Mouse (Mus musculus) embryonic facial prominence, embryonic 14.5 days (tissue): ENCODE data around the gene Pik3r2. TPM values are rescaled to one million over a fixed set of nuclear protein-coding genes. Genes with fewer than 3 reads are reported as not detected.

Source experiments
- ATAC-seq: fragments of 200-750 bp; cut with Nextera tagmentation; 2 replicates; pipeline ENCODE4 v1.8.0; 2017; ENCODE audit warnings: low read depth, moderate number of reproducible peaks, moderate TSS enrichment
- DNase-seq: peaks from one replicate; pipeline ENCODE4 v3.0.0-alpha.2; 2015; ENCODE audit warnings: low spot score
- H3K27ac ChIP-seq: fragments of 300-500 bp; sonication (generic); replicated peaks from 2 replicates; pipeline ENCODE4 v1.5.1; 2014; ENCODE audit warnings: low read depth, mild to moderate bottlenecking, low read length, moderate library complexity
- H3K27me3 ChIP-seq: fragments of 300-500 bp; sonication (generic); replicated peaks from 2 replicates; pipeline ENCODE4 v1.6.1; 2014; ENCODE audit warnings: low read length; ENCODE audit not compliant: control insufficient read depth, insufficient read depth
- H3K36me3 ChIP-seq: fragments of 300-500 bp; sonication (generic); 2 replicates; pipeline ENCODE4 v1.6.1; 2014; ENCODE audit warnings: low read length, mixed read lengths; ENCODE audit not compliant: control insufficient read depth, insufficient read depth
- H3K4me1 ChIP-seq: fragments of 300-500 bp; sonication (generic); 2 replicates; pipeline ENCODE4 v1.6.1; 2014; ENCODE audit warnings: antibody characterized with exemption, low read length; ENCODE audit not compliant: control insufficient read depth, insufficient read depth
- H3K4me2 ChIP-seq: fragments of 300-500 bp; sonication (generic); 2 replicates; pipeline ENCODE4 v1.6.1; 2014; ENCODE audit warnings: low read depth, mild to moderate bottlenecking, low read length, moderate library complexity, mixed read lengths
- H3K4me3 ChIP-seq: fragments of 300-500 bp; sonication (generic); 2 replicates; pipeline ENCODE4 v1.5.1; 2014; ENCODE audit warnings: low read depth, mild to moderate bottlenecking, low read length
- H3K9ac ChIP-seq: fragments of 300-500 bp; sonication (generic); 2 replicates; pipeline ENCODE4 v1.6.1; 2014; ENCODE audit warnings: low read depth, mild to moderate bottlenecking, low read length, moderate library complexity, mixed read lengths
- H3K9me3 ChIP-seq: fragments of 300-500 bp; sonication (generic); 2 replicates; pipeline ENCODE4 v1.6.1; 2016; ENCODE audit warnings: low read length; ENCODE audit not compliant: control insufficient read depth
- WGBS: fragments of 180-500 bp; shearing (Covaris S2); extraction: QIAGEN DNeasy Blood & Tissue Kit; methylation state at CpG from one replicate; pipeline ENCODE4 v1.1.7; 2014; 5-methylcytosine and 5-hydroxymethylcytosine counted together
- polyA plus RNA-seq: library from polyadenylated mRNA; unstranded; fragments of >200 nt; fragmentation: Nextera tagmentation; extraction: Ambion mirVana; gene quantifications from 2 replicates; pipeline ENCODE4 v1.2.1, GENCODE M21; 2014

The Pik3r2 gene
- polyA plus RNA-seq, 1 experiment from 2014 or later: 61.5 TPM

DNA sequence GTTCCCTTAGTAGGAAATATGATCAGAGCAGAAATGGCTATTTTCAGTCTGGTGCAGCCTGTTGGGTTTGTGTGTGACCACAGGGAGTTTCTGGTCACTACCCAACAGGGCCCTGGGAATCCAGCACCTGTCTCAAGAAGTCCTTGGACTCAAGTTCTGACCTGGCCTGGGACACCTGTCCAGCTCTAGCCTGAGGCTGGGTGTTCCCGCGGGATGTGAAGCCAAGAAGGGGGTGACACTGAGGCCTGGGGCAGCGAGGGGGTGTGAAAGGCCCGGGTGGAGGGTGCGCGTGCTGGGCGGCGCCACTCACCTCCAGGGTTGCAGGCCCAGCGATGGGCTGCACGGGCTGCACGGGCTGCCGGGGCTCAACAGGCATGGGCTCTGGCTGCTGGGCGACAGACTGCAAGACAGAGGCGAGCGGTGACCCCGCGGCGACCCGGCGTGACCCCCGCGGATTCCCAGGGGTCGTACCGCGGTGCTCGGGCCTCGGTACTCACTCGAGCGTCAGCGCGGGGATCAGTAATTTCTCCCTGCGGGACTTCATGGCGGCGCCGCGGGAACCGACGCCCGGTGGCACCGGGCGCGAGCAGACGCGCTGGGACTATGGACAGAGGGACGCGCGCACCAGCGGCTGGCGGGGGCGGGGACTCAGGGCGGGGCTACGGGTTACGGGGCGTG is 20.0 kb upstream of the Pik3r2 start:
- H3K36me3 ChIP-seq: no peaks in the 10 kb centered on the region
- H3K27ac ChIP-seq: no peak overlapping the region
- H3K9me3 ChIP-seq: no peaks in the 10 kb centered on the region
- under 1% methylated on average over 33 of the region's 54 CpGs for WGBS
- DNase-seq (no peak), ATAC-seq (no peak)
- peaks cover 17% of the 10 kb centered on the region for H3K4me1 ChIP-seq
- peak overlapping the region; percentile 59 for H3K4me3 ChIP-seq
- H3K9ac ChIP-seq: peak overlapping the region; percentile 65
- H3K4me2 ChIP-seq: peak overlapping the region; percentile 80
- peaks cover 30% of the 10 kb centered on the region for H3K27me3 ChIP-seq

- no peaks in the 10 kb centered on the region for H3K36me3 ChIP-seq
These were observed 18.9 kb upstream of the Pik3r2 start for GRCm38 (mm10) chr8:70795370-70795769.

GRCm38 (mm10) chr8:70794215-70794614 is 17.7 kb upstream of the Pik3r2 start:
- Histone ChIP-seq H3K27ac (no peak overlapping the region), H3K27me3 (peaks cover 17% of the 10 kb centered on the region), H3K4me1 (peaks cover 30% of the 10 kb centered on the region), H3K36me3 (no peaks in the 10 kb centered on the region), H3K9me3 (no peaks in the 10 kb centered on the region), H3K9ac (no peak overlapping the region), H3K4me2 (no peak overlapping the region), H3K4me3 (no peak overlapping the region)
- DNase-seq (no peak), ATAC-seq (no peak)
- WGBS: 78% methylated on average over 2 of the region's 2 CpGs

More at GRCm38 (mm10) chr8:70795370-70795769, 18.9 kb upstream of the Pik3r2 start:
- Histone ChIP-seq H3K4me1 (peaks cover 29% of the 10 kb centered on the region), H3K27ac (no peak overlapping the region), H3K4me2 (no peak overlapping the region), H3K9me3 (no peaks in the 10 kb centered on the region), H3K9ac (no peak overlapping the region), H3K27me3 (peaks cover 28% of the 10 kb centered on the region), H3K4me3 (no peak overlapping the region)
- 95% methylated on average over 2 of the region's 2 CpGs for WGBS
- no peak for ATAC-seq
- DNase-seq: no peak

GRCm38 (mm10) chr8:70792700-70793099 is 16.2 kb upstream of the Pik3r2 start:
- Histone ChIP-seq H3K27ac (peak overlapping the region; percentile 86), H3K36me3 (peaks cover 14% of the 10 kb centered on the region; the same call in 1 of the 2 replicates), H3K4me3 (peak overlapping the region; percentile 80), H3K9ac (peak overlapping the region; percentile 90), H3K4me2 (peak overlapping the region; percentile 79), H3K9me3 (no peaks in the 10 kb centered on the region), H3K4me1 (peaks cover 23% of the 10 kb centered on the region), H3K27me3 (peaks cover 1% of the 10 kb centered on the region; the same call in 1 of the 2 replicates)
- peak; percentile 93 for DNase-seq
- ATAC-seq: peak; percentile 59
- WGBS: 0% methylated on average over 17 of the region's 20 CpGs

- H3K4me1 ChIP-seq: peaks cover 23% of the 10 kb centered on the region
- peak overlapping the region; percentile 86 for H3K27ac ChIP-seq
- H3K36me3 ChIP-seq: peaks cover 20% of the 10 kb centered on the region
- DNase-seq (peak; percentile 98), ATAC-seq (peak; percentile 87)
- H3K4me3 ChIP-seq: peak overlapping the region; percentile 80
- H3K4me2 ChIP-seq: peak overlapping the region; percentile 79
- peak overlapping the region; percentile 90 for H3K9ac ChIP-seq
- 5% methylated on average over 47 of the region's 58 CpGs for WGBS
- no peaks in the 10 kb centered on the region for H3K27me3 ChIP-seq
- no peaks in the 10 kb centered on the region for H3K9me3 ChIP-seq
These were observed 15.6 kb upstream of the Pik3r2 start for GRCm38 (mm10) chr8:70791975-70792691.

DNA sequence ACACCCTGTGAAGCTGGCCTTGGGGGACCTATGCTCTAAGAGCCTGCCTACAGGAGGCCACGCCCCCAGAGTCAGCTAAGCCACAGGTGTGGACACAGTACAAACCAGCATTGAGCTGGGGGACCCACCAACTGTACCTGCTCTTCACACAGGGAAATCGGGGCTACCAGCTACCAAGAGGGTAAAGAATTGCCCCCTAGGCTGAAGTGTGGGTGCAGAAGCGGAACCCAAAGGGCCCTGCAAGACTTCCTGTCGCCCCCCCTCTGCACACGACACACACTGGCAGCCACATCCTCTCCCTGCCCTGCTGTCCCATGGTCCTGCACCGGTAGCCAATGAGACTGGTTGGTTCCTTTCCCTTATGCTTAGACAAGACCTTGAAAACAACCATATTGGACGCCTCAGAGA is 14.8 kb upstream of the Pik3r2 start:
- H3K9me3 ChIP-seq: no peaks in the 10 kb centered on the region
- H3K4me2 ChIP-seq: peak overlapping the region; percentile 79
- no peaks in the 10 kb centered on the region for H3K27me3 ChIP-seq
- H3K36me3 ChIP-seq: peaks cover 28% of the 10 kb centered on the region
- peak overlapping the region; percentile 80 for H3K4me3 ChIP-seq
- H3K4me1 ChIP-seq: peaks cover 23% of the 10 kb centered on the region
- no peak for ATAC-seq
- WGBS: 69% methylated on average over 7 of the region's 7 CpGs
- H3K27ac ChIP-seq: no peak overlapping the region
- DNase-seq: no peak
- H3K9ac ChIP-seq: peak overlapping the region; percentile 90

- H3K9ac ChIP-seq: peak overlapping the region; percentile 90
- WGBS: 68% methylated on average over 8 of the region's 8 CpGs
These were observed 14.3 kb upstream of the Pik3r2 start for GRCm38 (mm10) chr8:70790846-70791245.

DNA sequence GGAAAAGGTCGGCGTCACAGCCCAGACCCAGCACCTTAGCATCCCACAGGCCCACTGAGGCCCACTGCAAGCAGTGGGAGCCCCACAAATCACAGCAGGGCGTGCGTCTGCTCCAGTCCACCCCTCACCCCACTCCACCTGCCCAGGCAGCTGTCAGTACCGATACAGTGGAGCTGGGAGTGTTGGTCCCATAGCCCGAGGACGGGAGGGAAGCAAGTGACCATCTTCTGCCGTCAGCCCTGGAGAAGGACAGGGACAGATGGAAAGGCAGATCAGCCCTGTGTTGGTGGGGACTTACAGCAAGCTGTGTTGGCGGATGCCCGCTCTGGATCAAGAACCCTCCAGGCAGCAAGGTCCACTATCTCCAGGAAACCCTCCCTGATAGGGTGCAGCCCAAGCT is 12.5 kb upstream of the Pik3r2 start:
- Histone ChIP-seq H3K27ac (no peak overlapping the region), H3K27me3 (no peaks in the 10 kb centered on the region)
- WGBS: 70% methylated on average over 10 of the region's 10 CpGs

More at GRCm38 (mm10) chr8:70790846-70791245, 14.3 kb upstream of the Pik3r2 start:
- H3K27ac ChIP-seq: no peak overlapping the region; the same call in 1 of the 2 replicates
- H3K27me3 ChIP-seq: no peaks in the 10 kb centered on the region
- ATAC-seq: no peak
- H3K4me2 ChIP-seq: peak overlapping the region; percentile 79
- peaks cover 23% of the 10 kb centered on the region for H3K4me1 ChIP-seq
- DNase-seq: no peak
- H3K9me3 ChIP-seq: no peaks in the 10 kb centered on the region
- peaks cover 32% of the 10 kb centered on the region for H3K36me3 ChIP-seq
- peak overlapping the region; percentile 80 for H3K4me3 ChIP-seq

More for the DNA sequence above, 12.5 kb upstream of the Pik3r2 start:
- Histone ChIP-seq H3K4me2 (no peak overlapping the region), H3K4me3 (no peak overlapping the region), H3K36me3 (peaks cover 49% of the 10 kb centered on the region), H3K9ac (no peak overlapping the region), H3K9me3 (no peaks in the 10 kb centered on the region), H3K4me1 (peaks cover 23% of the 10 kb centered on the region)
- DNase-seq (no peak), ATAC-seq (no peak)
